Mouse (Mus musculus) retina, embryonic 14.5 days (tissue): Measurements from ENCODE around the gene Mag.
A peak's percentile ranks its signal among the peaks of the same experiment; 100 is the strongest.
"Not testable (repeated sequence)": the region's sequence is repeated elsewhere in the genome, so short reads cannot be mapped to it uniquely, and the experiment has no call there.

Experiments used
- DNase-seq: peaks from one replicate; pipeline ENCODE4 v3.0.0-alpha.2; 2015; ENCODE audit warnings: low spot score

Mag gene

GRCm38 (mm10) chr7:30914732-30915131 is at the start of gene Mag:
Gene Mag, minus strand, starts transcription at chr7:30914873.
- peak; percentile 0 for DNase-seq

- no peak for DNase-seq
Measured at GRCm38 (mm10) chr7:30964366-30964765, 49.7 kb upstream of the Mag start.

DNA sequence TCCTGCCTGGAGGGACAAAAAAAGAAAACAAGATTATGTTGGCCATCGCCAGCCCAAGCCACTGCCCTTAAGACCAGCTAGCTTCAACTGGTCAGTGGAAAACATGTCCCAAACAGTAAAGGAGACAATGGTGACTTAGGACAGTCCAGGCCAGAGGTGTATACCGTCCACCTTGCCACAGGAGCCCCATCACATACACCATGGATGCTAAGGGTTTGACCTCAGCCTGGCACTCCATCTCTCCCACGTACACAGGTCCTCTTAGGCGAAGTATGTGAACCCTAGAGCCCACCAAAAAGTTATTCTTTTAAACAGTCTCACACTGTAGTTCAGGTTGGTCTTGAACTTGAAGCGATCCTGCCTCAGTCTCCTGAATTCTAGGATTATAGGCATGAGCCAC is 48.2 kb upstream of the Mag start:
- DNase-seq = no peak

DNA sequence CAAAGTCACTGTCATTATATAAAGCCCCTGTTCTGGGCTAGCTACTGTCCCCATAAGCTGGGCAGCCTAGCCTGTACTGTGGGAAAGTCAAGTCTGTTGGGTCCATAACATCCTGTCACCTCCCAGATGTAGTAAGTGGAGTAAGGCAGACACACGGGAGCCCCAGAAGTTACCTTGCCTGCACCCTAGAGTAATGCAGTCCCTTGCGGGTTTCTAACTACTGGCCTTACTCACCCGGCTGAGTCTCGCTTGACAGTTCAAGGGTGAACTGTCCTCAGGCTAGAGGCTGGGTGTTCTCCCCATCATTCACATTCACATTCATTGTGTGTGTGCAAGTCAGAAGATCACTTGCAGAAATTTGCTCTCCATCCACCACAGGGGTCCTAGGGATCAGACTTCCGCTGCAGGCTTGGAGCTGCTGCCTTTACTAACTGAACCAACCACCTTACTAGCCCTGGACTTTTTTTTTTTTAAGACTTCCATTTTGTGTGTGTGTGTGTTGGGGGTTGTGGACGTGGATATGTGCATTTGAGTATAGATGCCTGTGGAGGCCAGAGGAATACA is 45.2 kb upstream of the Mag start:
- DNase-seq = no peak

DNA sequence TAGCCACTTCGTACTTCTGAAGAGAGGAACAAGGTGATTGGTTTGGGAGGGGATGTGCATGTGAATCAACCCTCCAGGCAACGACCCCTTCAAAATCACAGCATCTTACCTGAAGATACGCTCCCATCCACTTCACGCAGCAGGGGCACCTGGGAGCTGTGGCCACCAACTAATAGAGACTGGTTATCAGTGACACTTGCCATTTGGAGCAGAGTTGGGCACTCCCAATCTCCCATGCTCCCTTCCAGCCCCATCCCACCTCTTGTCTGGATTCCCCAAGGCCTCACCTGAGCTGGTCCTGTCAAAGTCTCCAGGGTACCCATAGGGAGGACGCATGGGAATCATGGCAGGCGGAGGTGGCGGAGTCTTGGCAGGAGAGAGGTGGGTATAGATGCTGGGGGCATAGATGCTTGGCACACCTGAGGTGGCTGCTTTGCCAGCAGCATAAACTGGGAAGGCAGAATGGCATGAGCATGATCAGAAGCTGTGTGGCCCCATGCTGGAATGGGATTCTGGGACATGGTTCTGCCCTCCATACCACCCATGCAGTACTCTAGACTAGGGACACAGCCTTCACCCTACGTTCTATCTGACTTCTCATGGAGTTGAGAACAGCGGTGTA is 44.3 kb upstream of the Mag start:
- no peak for DNase-seq

- DNase-seq = no peak
Measured at GRCm38 (mm10) chr7:30958109-30958865, 43.6 kb upstream of the Mag start.

DNA sequence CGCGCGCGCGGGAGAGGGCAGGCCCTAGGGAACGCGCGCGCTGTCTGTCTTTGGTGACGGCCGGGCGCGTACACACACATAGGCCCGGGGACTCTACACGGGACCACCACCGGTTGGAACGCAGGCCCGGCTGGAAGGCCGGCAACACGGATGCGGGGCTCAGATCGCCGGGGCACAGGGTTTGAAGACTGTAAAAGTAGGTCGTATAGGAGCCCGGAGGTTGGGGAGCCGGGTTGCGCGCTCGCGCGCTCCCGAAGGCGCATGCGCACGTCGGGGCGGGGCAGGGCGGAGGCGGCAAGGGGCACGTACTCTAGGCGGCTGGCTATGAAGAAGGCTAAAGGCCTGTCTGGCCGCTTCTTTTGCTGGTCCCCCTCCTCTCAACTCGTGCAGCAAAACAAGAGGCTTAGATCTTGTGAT is 42.7 kb upstream of the Mag start:
- peak; percentile 86 for DNase-seq

- peak; percentile 74 for DNase-seq
Measured at GRCm38 (mm10) chr7:30956756-30957366, 42.2 kb upstream of the Mag start, which contains the start of gene Usf2. Gene Usf2, minus strand, starts transcription at chr7:30956803.

DNA sequence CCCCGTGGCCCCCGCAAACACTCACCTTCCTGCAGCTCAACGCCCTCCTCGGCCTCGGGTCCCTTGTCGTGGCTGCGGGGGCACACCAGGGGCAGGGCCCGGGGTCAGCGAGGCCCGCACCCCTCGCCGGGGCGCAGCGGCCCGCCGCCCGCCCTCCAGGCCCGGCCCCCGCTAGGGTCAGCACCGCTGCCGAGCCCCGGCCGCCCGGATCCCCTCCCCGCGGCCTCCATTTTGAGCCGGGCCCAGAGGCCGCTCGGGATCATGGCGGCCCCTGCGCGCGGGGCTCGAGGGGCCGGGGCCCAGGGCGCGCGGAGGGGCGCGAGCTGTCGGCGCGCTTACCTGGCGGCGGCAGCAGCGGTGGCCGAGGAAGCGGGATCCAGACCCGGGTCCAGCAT is 41.7 kb upstream of the Mag start:
- peak; percentile 61 for DNase-seq

GRCm38 (mm10) chr7:30955584-30956356 is 41.1 kb upstream of the Mag start:
- DNase-seq = peak; percentile 92

DNA sequence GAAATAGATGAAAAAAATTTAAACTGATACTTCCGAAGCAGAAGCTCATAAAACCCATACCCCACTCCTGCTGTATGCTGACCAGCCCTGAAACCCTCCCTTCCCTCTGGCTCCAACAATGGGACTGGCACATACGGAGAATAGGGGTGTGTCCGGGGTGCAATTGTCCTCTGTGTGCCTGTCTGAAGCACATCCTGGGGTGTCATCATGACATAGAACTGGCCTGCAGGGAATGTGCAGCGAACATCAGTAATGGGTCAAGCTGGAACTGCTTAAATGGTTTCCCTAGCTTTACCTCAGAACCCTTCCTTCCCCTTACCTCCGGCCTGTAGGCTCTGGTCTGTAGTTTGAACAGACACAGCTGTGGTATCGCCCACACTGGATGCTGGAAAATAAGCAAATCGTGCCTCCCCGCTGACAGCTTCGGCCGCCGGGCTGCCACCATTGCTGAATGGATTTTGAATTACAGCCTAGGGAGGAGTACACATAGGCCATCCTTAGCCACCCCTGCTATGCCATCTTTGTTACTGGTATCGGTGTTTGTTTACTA is 40.4 kb upstream of the Mag start:
- DNase-seq = peak; percentile 1

DNA sequence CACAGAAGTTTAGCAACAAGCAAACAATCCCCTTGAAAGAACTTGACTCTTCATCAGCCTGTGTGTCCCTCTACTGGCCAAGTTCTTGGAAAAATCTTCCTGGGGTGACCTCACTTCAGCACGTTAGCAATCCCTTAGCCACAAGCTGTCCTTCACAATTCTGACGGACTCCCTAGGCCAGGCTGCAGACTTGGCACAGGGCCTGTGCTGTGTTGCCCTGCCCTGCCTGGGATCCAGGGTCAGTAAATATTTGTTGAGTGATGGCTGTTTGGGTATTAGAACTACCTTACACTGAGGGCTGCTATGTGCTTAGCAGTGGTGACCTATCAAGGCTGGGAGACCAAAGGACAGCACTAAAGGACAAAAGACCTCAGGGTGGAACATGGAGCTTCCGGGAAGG is 39.4 kb upstream of the Mag start:
- DNase-seq = peak; percentile 1

- peak; percentile 0 for DNase-seq
Measured at GRCm38 (mm10) chr7:30953459-30953858, 38.8 kb upstream of the Mag start.

DNA sequence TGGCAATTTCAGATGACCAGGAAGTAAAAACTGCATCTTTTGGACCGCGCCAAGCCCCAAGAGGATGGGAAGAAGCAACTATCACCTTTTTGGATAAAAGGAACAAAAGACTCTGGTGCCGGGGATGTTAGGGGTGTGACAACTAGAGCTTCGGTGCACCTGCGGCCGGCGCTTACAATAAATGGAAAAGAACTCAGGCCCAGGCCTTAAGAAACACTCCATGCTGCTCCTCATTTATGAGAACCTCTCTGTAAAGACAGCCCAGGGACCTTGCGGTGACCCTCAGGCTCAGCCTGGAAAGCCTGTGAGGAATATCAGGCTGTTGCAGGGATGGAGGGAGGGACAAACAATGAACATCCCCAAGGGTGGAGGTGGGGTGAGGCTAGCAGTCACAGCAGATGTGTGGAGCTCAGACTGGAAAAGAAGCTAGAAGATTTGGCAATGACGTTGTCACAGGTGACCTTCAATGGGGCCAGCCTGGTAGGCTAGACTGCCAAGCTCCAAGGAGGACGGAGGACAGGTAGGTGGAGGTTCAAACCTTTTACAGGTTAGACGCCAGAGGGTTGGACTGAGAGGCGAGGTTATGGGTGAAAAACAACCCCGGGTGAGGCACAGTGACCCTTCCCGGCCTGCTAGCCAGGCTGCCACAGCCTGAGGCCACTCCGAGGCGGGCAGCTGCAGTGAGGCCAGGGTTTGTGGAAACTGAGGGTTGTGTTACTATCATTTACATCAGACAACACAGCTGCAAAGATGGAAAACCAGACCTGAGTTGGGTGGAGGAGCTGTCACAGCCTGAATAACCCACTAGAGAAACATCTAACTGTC is 38.0 kb upstream of the Mag start:
- peak; percentile 0 for DNase-seq

DNA sequence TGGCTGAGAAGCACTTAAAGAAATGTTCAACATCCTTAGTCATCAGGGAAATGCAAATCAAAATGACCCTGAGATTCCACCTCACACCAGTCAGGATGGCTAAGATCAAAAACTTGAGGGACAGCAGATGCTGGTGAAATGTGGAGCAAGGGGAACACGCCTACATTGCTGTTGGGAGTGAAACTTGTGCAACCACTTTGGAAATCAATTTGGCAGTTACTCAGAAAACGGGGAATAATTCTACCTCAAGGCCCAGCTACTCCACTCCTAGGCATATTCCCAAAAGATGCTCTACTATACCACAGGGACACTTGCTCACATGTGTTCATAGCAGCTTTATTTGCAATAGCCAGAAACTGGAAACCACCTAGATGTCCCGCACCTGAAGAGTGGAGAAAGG is 35.2 kb upstream of the Mag start:
- not testable (repeated sequence) for DNase-seq

GRCm38 (mm10) chr7:30945876-30946275 is 31.2 kb upstream of the Mag start:
- DNase-seq = no peak

DNA sequence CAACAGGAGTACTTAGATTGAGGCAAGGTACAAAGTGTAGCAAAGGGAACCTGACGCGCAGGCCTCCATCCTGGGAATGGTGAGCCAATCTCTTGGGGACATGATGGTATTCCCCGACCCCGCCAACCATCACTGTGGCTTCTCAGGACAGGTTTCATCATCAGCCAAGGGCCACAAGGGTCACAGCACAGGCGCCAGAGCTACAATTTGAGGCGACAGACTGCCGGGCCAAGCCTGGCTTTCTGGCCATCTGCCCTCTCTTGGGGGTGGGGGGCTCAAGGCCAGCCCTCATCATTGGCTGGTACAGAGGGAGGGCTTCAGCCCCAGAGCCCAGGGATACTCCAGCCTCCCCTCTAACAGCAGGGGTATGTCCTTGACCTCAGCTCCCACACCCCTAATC is 30.8 kb upstream of the Mag start:
- peak; percentile 1 for DNase-seq

- peak; percentile 1 for DNase-seq
Measured at GRCm38 (mm10) chr7:30944706-30945105, 30.0 kb upstream of the Mag start.

DNA sequence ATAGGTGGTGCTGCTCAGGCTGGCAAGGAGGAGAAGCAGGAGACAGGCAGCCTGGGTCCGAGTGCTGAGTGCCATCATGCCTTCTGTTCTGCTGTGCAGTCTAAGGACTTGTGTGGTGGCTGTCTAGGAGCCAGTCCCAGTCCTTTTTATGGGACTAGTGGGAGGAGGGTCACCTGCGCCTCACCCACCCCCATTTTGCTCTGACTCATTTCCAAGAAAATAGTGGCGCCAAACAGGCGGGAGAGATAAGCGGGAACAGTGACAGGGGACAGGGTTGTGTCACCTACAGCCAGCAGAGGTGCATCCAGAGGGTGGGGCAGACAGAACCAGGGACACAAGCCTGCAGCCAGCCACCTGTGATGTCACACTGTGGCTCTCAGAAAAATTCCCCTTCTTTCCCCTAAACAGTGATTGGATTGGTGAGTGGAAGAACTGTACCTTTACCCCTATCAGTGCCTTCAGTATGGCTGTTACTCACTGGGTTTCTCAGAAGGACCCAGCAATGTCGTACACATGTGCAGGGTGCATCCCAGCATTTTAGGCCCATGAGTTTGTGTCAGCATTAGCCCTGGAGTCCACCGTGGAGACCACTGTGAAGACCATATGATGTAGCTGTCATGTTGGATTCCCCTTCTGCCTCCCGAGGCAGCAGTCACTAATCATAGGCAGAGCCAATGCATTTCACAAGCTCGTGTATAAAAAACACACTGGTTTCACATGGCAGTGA is 29.4 kb upstream of the Mag start, which contains the start of gene Hamp:
Gene Hamp (minus strand): TSS at position 124 of the 727 bp plus-strand sequence.
- DNase-seq = peak; percentile 1

GRCm38 (mm10) chr7:30942365-30942764 is 27.7 kb upstream of the Mag start:
- not testable (repeated sequence) for DNase-seq
